Mouse (Mus musculus) liver, embryonic 16.5 days (tissue): ENCODE data around the gene Arl13a. TPM values are rescaled to one million over a fixed set of nuclear protein-coding genes. Genes with fewer than 3 reads are reported as not detected.

Experiments
- ATAC-seq: fragments of 200-750 bp; cut with Nextera tagmentation; 2 replicates; pipeline ENCODE4 v1.8.0; 2017; ENCODE audit warnings: low read depth, mild to moderate bottlenecking, moderate number of reproducible peaks, moderate library complexity
- H3K27ac ChIP-seq: fragments of 300-500 bp; sonication (generic); 2 replicates; pipeline ENCODE4 v1.5.1; 2014; ENCODE audit warnings: mild to moderate bottlenecking, low read length
- H3K27me3 ChIP-seq: fragments of 300-500 bp; sonication (generic); 2 replicates; pipeline ENCODE4 v1.6.1; 2014; ENCODE audit warnings: low read depth, low read length, mixed read lengths; ENCODE audit not compliant: control insufficient read depth, insufficient read depth
- H3K36me3 ChIP-seq: fragments of 300-500 bp; sonication (generic); 2 replicates; pipeline ENCODE4 v1.6.1; 2014; ENCODE audit warnings: mild to moderate bottlenecking; ENCODE audit not compliant: control insufficient read depth, insufficient read depth
- H3K4me1 ChIP-seq: fragments of 300-500 bp; sonication (generic); 2 replicates; pipeline ENCODE4 v1.6.1; 2014; ENCODE audit warnings: low read depth, low read length, mixed read lengths; ENCODE audit not compliant: control insufficient read depth
- H3K4me2 ChIP-seq: fragments of 300-500 bp; sonication (generic); 2 replicates; pipeline ENCODE4 v1.6.1; 2014; ENCODE audit warnings: low read depth, low read length, mixed read lengths
- H3K4me3 ChIP-seq: fragments of 300-500 bp; sonication (generic); 2 replicates; pipeline ENCODE4 v1.5.1; 2014; ENCODE audit warnings: low read depth, mild to moderate bottlenecking, low read length
- H3K9ac ChIP-seq: fragments of 300-500 bp; sonication (generic); 2 replicates; pipeline ENCODE4 v1.6.1; 2014; ENCODE audit warnings: low read depth, low read length
- H3K9me3 ChIP-seq: fragments of 300-500 bp; sonication (generic); replicated peaks from 2 replicates; pipeline ENCODE4 v1.6.1; 2016; ENCODE audit warnings: low read length; ENCODE audit not compliant: control insufficient read depth
- WGBS: fragments of 180-500 bp; shearing (Covaris S2); extraction: QIAGEN DNeasy Blood & Tissue Kit; methylation state at CpG from one replicate; pipeline ENCODE4 v1.1.7; 2014; ENCODE audit not compliant: insufficient replicate concordance; 5-methylcytosine and 5-hydroxymethylcytosine counted together
- polyA plus RNA-seq: library from polyadenylated mRNA; unstranded; fragments of >200 nt; fragmentation: Nextera tagmentation; extraction: Ambion mirVana; gene quantifications from 2 replicates; pipeline ENCODE4 v1.2.1, GENCODE M21; 2015

Arl13a gene
- polyA plus RNA-seq, 1 experiment from 2014 or later = not detected

- Histone ChIP-seq H3K4me2 (no peak overlapping the region), H3K36me3 (no peaks in the 10 kb centered on the region; the same call in 1 of the 2 replicates), H3K9me3 (no peaks in the 10 kb centered on the region), H3K9ac (no peak overlapping the region), H3K27ac (no peak overlapping the region), H3K4me1 (no peaks in the 10 kb centered on the region), H3K27me3 (no peaks in the 10 kb centered on the region), H3K4me3 (no peak overlapping the region)
- 82% methylated on average over 10 of the region's 10 CpGs for WGBS
- no peak for ATAC-seq
These were observed 58.6 kb downstream of the Arl13a start for GRCm38 (mm10) chrX:134245946-134246345.

GRCm38 (mm10) chrX:134248202-134248601 lies 60.9 kb downstream of the Arl13a start:
- no peak overlapping the region for H3K9ac ChIP-seq
- H3K27ac ChIP-seq = no peak overlapping the region
- 82% methylated on average over 2 of the region's 2 CpGs for WGBS

More at GRCm38 (mm10) chrX:134248202-134248601, 60.9 kb downstream of the Arl13a start:
- Histone ChIP-seq H3K4me3 (no peak overlapping the region), H3K9me3 (no peaks in the 10 kb centered on the region), H3K4me1 (no peaks in the 10 kb centered on the region), H3K27me3 (no peaks in the 10 kb centered on the region), H3K4me2 (no peak overlapping the region), H3K36me3 (no peaks in the 10 kb centered on the region; the same call in 1 of the 2 replicates)
- ATAC-seq = no peak

Other genes with a start within 250 kb of the Arl13a start
- 0.88 and 0.94 TPM in 2 replicates for gene Sytl4, start 205.7 kb upstream of the Arl13a start, polyA plus RNA-seq
- gene Cstf2, start 128.3 kb upstream of the Arl13a start, polyA plus RNA-seq = 17.3 and 18.1 TPM in 2 replicates
- not detected in 2 replicates for gene Xkrx, start 25.4 kb upstream of the Arl13a start, polyA plus RNA-seq
- not detected in 2 replicates for gene Nox1, start 34.5 kb downstream of the Arl13a start, polyA plus RNA-seq
- gene Trmt2b, start 89.5 kb downstream of the Arl13a start, polyA plus RNA-seq = 8.7 and 8.9 TPM in 2 replicates
- gene Tmem35a, start 107.7 kb downstream of the Arl13a start, polyA plus RNA-seq = 0.57 and 0.71 TPM in 2 replicates
- gene Cenpi, start 120.6 kb downstream of the Arl13a start, polyA plus RNA-seq = 17.1 and 18.7 TPM in 2 replicates
- gene Drp2, start 217.1 kb downstream of the Arl13a start, polyA plus RNA-seq = 0.09 and 0.12 TPM in 2 replicates